Mouse (Mus musculus): ENCODE data around the gene Sumf1. TPM values are rescaled to one million over a fixed set of nuclear protein-coding genes. Genes with fewer than 3 reads are reported as not detected.

The Sumf1 gene
- polyA plus RNA-seq, 1 experiment: 14.3 TPM

GRCm38 (mm10) chr6:108185685-108186009, 265 bp upstream of the Sumf1 start:
- no peak overlapping the region for H3K27ac ChIP-seq (ENCODE audit: insufficient read depth, low read length)
- H3K9ac ChIP-seq (ENCODE audit: low read depth, poor library complexity, severe bottlenecking): peak overlapping the region; percentile 84
- no peaks in the 10 kb centered on the region for H3K36me3 ChIP-seq (ENCODE audit: control insufficient read depth, insufficient read depth, low read length, poor library complexity, severe bottlenecking)
- TF ChIP-seq POLR2A (IDR thresholded peaks at IDR 0.05; ENCODE audit: insufficient read depth, low read length) (no peak), CTCF (IDR thresholded peaks at IDR 0.05; ENCODE audit: low read depth, low read length) (no peak), EP300 (IDR thresholded peaks at IDR 0.05; ENCODE audit: insufficient read depth, low read depth, low read length) (no peak)
- H3K4me1 ChIP-seq (ENCODE audit: control insufficient read depth, insufficient read depth, low read length): no peaks in the 10 kb centered on the region
- no peaks in the 10 kb centered on the region for H3K27me3 ChIP-seq (ENCODE audit: control insufficient read depth, insufficient read depth, low read length, poor library complexity, severe bottlenecking)
- no peak overlapping the region; the same call in 1 of the 2 replicates for H3K4me3 ChIP-seq (ENCODE audit: low read depth, low read length)
- H3K9me3 ChIP-seq (replicated peaks; ENCODE audit: control insufficient read depth, insufficient read depth, low read length, poor library complexity, severe bottlenecking): no peaks in the 10 kb centered on the region

- no peak for TF ChIP-seq POLR2A (IDR thresholded peaks at IDR 0.05; ENCODE audit: insufficient read depth, low read length)
- no peak for TF ChIP-seq CTCF (IDR thresholded peaks at IDR 0.05; ENCODE audit: low read depth, low read length)
- TF ChIP-seq EP300 (IDR thresholded peaks at IDR 0.05; ENCODE audit: insufficient read depth, low read depth, low read length): no peak
- Histone ChIP-seq H3K27ac (ENCODE audit: insufficient read depth, low read length) (no peak overlapping the region), H3K36me3 (ENCODE audit: control insufficient read depth, insufficient read depth, low read length, poor library complexity, severe bottlenecking) (no peaks in the 10 kb centered on the region), H3K27me3 (ENCODE audit: control insufficient read depth, insufficient read depth, low read length, poor library complexity, severe bottlenecking) (no peaks in the 10 kb centered on the region), H3K4me1 (ENCODE audit: control insufficient read depth, insufficient read depth, low read length) (no peaks in the 10 kb centered on the region), H3K4me3 (ENCODE audit: low read depth, low read length) (no peak overlapping the region), H3K9me3 (replicated peaks; ENCODE audit: control insufficient read depth, insufficient read depth, low read length, poor library complexity, severe bottlenecking) (no peaks in the 10 kb centered on the region), H3K9ac (ENCODE audit: low read depth, poor library complexity, severe bottlenecking) (no peak overlapping the region)
These were observed 6.3 kb downstream of the Sumf1 start for GRCm38 (mm10) chr6:108179087-108179486.

- no peak overlapping the region for H3K27ac ChIP-seq (ENCODE audit: insufficient read depth, low read length)
- H3K36me3 ChIP-seq (ENCODE audit: control insufficient read depth, insufficient read depth, low read length, poor library complexity, severe bottlenecking): peaks cover 9% of the 10 kb centered on the region; the same call in 1 of the 2 replicates
- H3K27me3 ChIP-seq (ENCODE audit: control insufficient read depth, insufficient read depth, low read length, poor library complexity, severe bottlenecking): no peaks in the 10 kb centered on the region
- no peak overlapping the region for H3K9ac ChIP-seq (ENCODE audit: low read depth, poor library complexity, severe bottlenecking)
- no peaks in the 10 kb centered on the region for H3K4me1 ChIP-seq (ENCODE audit: control insufficient read depth, insufficient read depth, low read length)
- no peaks in the 10 kb centered on the region for H3K9me3 ChIP-seq (replicated peaks; ENCODE audit: control insufficient read depth, insufficient read depth, low read length, poor library complexity, severe bottlenecking)
- H3K4me3 ChIP-seq (ENCODE audit: low read depth, low read length): no peak overlapping the region
- TF ChIP-seq POLR2A (IDR thresholded peaks at IDR 0.05; ENCODE audit: insufficient read depth, low read length): no peak
- no peak for TF ChIP-seq EP300 (IDR thresholded peaks at IDR 0.05; ENCODE audit: insufficient read depth, low read depth, low read length)
- TF ChIP-seq CTCF (IDR thresholded peaks at IDR 0.05; ENCODE audit: low read depth, low read length): no peak
These were observed 11.2 kb downstream of the Sumf1 start for GRCm38 (mm10) chr6:108174181-108174580.

- Histone ChIP-seq H3K4me3 (ENCODE audit: low read depth, low read length) (no peak overlapping the region), H3K4me1 (ENCODE audit: control insufficient read depth, insufficient read depth, low read length) (no peaks in the 10 kb centered on the region), H3K9me3 (replicated peaks; ENCODE audit: control insufficient read depth, insufficient read depth, low read length, poor library complexity, severe bottlenecking) (no peaks in the 10 kb centered on the region), H3K27me3 (ENCODE audit: control insufficient read depth, insufficient read depth, low read length, poor library complexity, severe bottlenecking) (no peaks in the 10 kb centered on the region), H3K36me3 (ENCODE audit: control insufficient read depth, insufficient read depth, low read length, poor library complexity, severe bottlenecking) (peaks cover 9% of the 10 kb centered on the region; the same call in 1 of the 2 replicates), H3K9ac (ENCODE audit: low read depth, poor library complexity, severe bottlenecking) (no peak overlapping the region), H3K27ac (ENCODE audit: insufficient read depth, low read length) (no peak overlapping the region)
- TF ChIP-seq CTCF (IDR thresholded peaks at IDR 0.05; ENCODE audit: low read depth, low read length): peak; percentile 42
- no peak for TF ChIP-seq EP300 (IDR thresholded peaks at IDR 0.05; ENCODE audit: insufficient read depth, low read depth, low read length)
These were observed 13.2 kb downstream of the Sumf1 start for GRCm38 (mm10) chr6:108172219-108172618.

GRCm38 (mm10) chr6:108169466-108169865, 15.9 kb downstream of the Sumf1 start:
- H3K27ac ChIP-seq (ENCODE audit: insufficient read depth, low read length): no peak overlapping the region

GRCm38 (mm10) chr6:108168723-108169122, 16.7 kb downstream of the Sumf1 start:
- H3K9ac ChIP-seq (ENCODE audit: low read depth, poor library complexity, severe bottlenecking): no peak overlapping the region
- no peaks in the 10 kb centered on the region for H3K27me3 ChIP-seq (ENCODE audit: control insufficient read depth, insufficient read depth, low read length, poor library complexity, severe bottlenecking)
- H3K36me3 ChIP-seq (ENCODE audit: control insufficient read depth, insufficient read depth, low read length, poor library complexity, severe bottlenecking): peaks cover 9% of the 10 kb centered on the region; the same call in 1 of the 2 replicates
- no peaks in the 10 kb centered on the region for H3K4me1 ChIP-seq (ENCODE audit: control insufficient read depth, insufficient read depth, low read length)
- H3K4me3 ChIP-seq (ENCODE audit: low read depth, low read length): no peak overlapping the region
- no peak overlapping the region for H3K27ac ChIP-seq (ENCODE audit: insufficient read depth, low read length)
- no peaks in the 10 kb centered on the region for H3K9me3 ChIP-seq (replicated peaks; ENCODE audit: control insufficient read depth, insufficient read depth, low read length, poor library complexity, severe bottlenecking)
- TF ChIP-seq CTCF (IDR thresholded peaks at IDR 0.05; ENCODE audit: low read depth, low read length) (no peak), POLR2A (IDR thresholded peaks at IDR 0.05; ENCODE audit: insufficient read depth, low read length) (no peak), EP300 (IDR thresholded peaks at IDR 0.05; ENCODE audit: insufficient read depth, low read depth, low read length) (no peak)

More at GRCm38 (mm10) chr6:108169466-108169865, 15.9 kb downstream of the Sumf1 start:
- Histone ChIP-seq H3K27me3 (ENCODE audit: control insufficient read depth, insufficient read depth, low read length, poor library complexity, severe bottlenecking) (no peaks in the 10 kb centered on the region), H3K9me3 (replicated peaks; ENCODE audit: control insufficient read depth, insufficient read depth, low read length, poor library complexity, severe bottlenecking) (no peaks in the 10 kb centered on the region), H3K4me1 (ENCODE audit: control insufficient read depth, insufficient read depth, low read length) (no peaks in the 10 kb centered on the region), H3K9ac (ENCODE audit: low read depth, poor library complexity, severe bottlenecking) (no peak overlapping the region), H3K36me3 (ENCODE audit: control insufficient read depth, insufficient read depth, low read length, poor library complexity, severe bottlenecking) (peaks cover 9% of the 10 kb centered on the region; the same call in 1 of the 2 replicates), H3K4me3 (ENCODE audit: low read depth, low read length) (no peak overlapping the region)
- TF ChIP-seq POLR2A (IDR thresholded peaks at IDR 0.05; ENCODE audit: insufficient read depth, low read length) (no peak), CTCF (IDR thresholded peaks at IDR 0.05; ENCODE audit: low read depth, low read length) (no peak), EP300 (IDR thresholded peaks at IDR 0.05; ENCODE audit: insufficient read depth, low read depth, low read length) (no peak)
